Mouse (Mus musculus) gastrocnemius, postnatal 14 days (tissue): Measurements from ENCODE around the gene Spen. TPM values are rescaled to one million over a fixed set of nuclear protein-coding genes. Genes with fewer than 3 reads are reported as not detected.
"Not testable (repeated sequence)": the region's sequence is repeated elsewhere in the genome, so short reads cannot be mapped to it uniquely, and the experiment has no call there.

Experiments
- DNase-seq: peaks from one replicate; pipeline ENCODE4 v3.0.0; 2021; ENCODE audit warnings: mixed read lengths
- intact Hi-C: fragments of 180-260 bp; cut with DNase I; formaldehyde crosslinking; loops from one replicate; pipeline ENCODE4 v1.15.1; 2025; ENCODE audit warnings: low total_unique reads
- total RNA-seq, 2 experiments: library from RNA; stranded (reverse); gene quantifications; 2 replicates each; pipeline ENCODE4 v1.2.3; 2021

The Spen gene
- total RNA-seq, 2 experiments from 2014 or later = 20.1 to 22.1 TPM

- intact Hi-C loops = no loop called here
Measured at GRCm38 (mm10) chr4:141562281-141562680, 23.9 kb upstream of the Spen start.

GRCm38 (mm10) chr4:141561331-141561919 lies 23.0 kb upstream of the Spen start:
- DNase-seq, intact Hi-C loops: not testable (repeated sequence)

More at GRCm38 (mm10) chr4:141562281-141562680, 23.9 kb upstream of the Spen start:
- DNase-seq = no peak

GRCm38 (mm10) chr4:141559898-141560263 lies 21.5 kb upstream of the Spen start:
- peak; percentile 81 for DNase-seq
- intact Hi-C loops = no loop called here

- DNase-seq = peak; percentile 73
- intact Hi-C loops = no loop called here
Measured at GRCm38 (mm10) chr4:141559131-141559897, 20.9 kb upstream of the Spen start.

GRCm38 (mm10) chr4:141558658-141559057 lies 20.3 kb upstream of the Spen start:
- no peak for DNase-seq
- intact Hi-C loops = no loop called here

- DNase-seq, intact Hi-C loops: not testable (repeated sequence)
Measured at GRCm38 (mm10) chr4:141556163-141556562, 17.8 kb upstream of the Spen start.

GRCm38 (mm10) chr4:141554255-141554865 lies 16.0 kb upstream of the Spen start:
- intact Hi-C loops = not testable (repeated sequence)

GRCm38 (mm10) chr4:141552484-141552883 lies 14.1 kb upstream of the Spen start:
- DNase-seq = no peak
- intact Hi-C loops = no loop called here

More at GRCm38 (mm10) chr4:141554255-141554865, 16.0 kb upstream of the Spen start:
- not testable (repeated sequence) for DNase-seq

- DNase-seq = no peak
- intact Hi-C loops = no loop called here
Measured at GRCm38 (mm10) chr4:141547299-141547698, 8.9 kb upstream of the Spen start.

- intact Hi-C loops = no loop called here
- peak; percentile 87 for DNase-seq
Measured at GRCm38 (mm10) chr4:141546334-141547200, 8.2 kb upstream of the Spen start.

GRCm38 (mm10) chr4:141545743-141546333 lies 7.4 kb upstream of the Spen start:
- peak; percentile 100 for DNase-seq
- intact Hi-C loops = no loop called here

GRCm38 (mm10) chr4:141545071-141545742 lies 6.8 kb upstream of the Spen start:
- peak; percentile 74 for DNase-seq
- intact Hi-C loops = no loop called here

- intact Hi-C loops = no loop called here
- no peak for DNase-seq
Measured at GRCm38 (mm10) chr4:141544536-141544935, 6.1 kb upstream of the Spen start.

GRCm38 (mm10) chr4:141543593-141543992 lies 5.2 kb upstream of the Spen start:
- intact Hi-C loops = no loop called here
- no peak for DNase-seq

GRCm38 (mm10) chr4:141541851-141542250 lies 3.5 kb upstream of the Spen start:
- intact Hi-C loops = no loop called here
- no peak for DNase-seq

- intact Hi-C loops = no loop called here
- no peak for DNase-seq
Measured at GRCm38 (mm10) chr4:141540844-141541243, 2.4 kb upstream of the Spen start.

- intact Hi-C loops = no loop called here
- DNase-seq = no peak
Measured at GRCm38 (mm10) chr4:141539213-141539767, 893 bp upstream of the Spen start.

- peak; percentile 54 for DNase-seq
- intact Hi-C loops = no loop called here
Measured at GRCm38 (mm10) chr4:141537706-141538407, 540 bp downstream of the Spen start.
